Comparison of ENCODE assay signal across 22 mouse cellular contexts in the genomic region with DNA sequence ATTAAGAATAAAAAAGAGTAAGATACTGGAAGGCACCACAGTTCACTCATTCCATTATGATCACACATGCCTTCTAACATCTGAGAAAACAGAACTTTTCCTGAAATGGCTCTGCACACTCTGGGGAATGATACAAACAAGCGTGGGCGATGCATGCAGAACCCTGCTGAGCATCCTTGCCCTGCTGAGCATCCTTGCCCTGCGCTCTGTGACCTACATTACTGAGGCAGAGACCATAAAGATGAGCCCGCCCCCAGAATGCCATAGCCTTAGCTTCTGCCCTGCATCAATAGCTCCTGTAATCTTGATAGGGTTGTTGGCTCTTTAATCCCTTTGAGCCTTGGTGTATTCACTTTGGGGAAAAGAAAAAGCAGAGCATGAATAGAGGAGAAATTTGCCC.
DNase-seq lines count a peak whose midpoint lies in the region; ATAC-seq lines count a peak whose summit lies in the region.
"Had no signal": no experiment of that assay in that cellular context is flagged by ENCODE, and none has a peak within 500 bp of the region (broad histone marks: within the 10 kb centered on the region; RNA-seq: fewer than 3 reads in every experiment).

No protein-coding gene starts in this region.

- no peak overlapping the region for H3K9ac ChIP-seq in hindbrain, embryonic 11.5 days (ENCODE audit: low read depth, low read length)
- H3K9ac ChIP-seq: midbrain, embryonic 12.5 days; neural tube, embryonic 13.5 days; stomach, embryonic 15.5 days had no signal

- no peaks in the 10 kb centered on the region for H3K27me3 ChIP-seq in hindbrain, embryonic 11.5 days (ENCODE audit: control insufficient read depth, insufficient read depth, low read length)
- H3K27me3 ChIP-seq: midbrain, embryonic 12.5 days; neural tube, embryonic 13.5 days; stomach, embryonic 15.5 days had no signal

- DNase-seq in layer of hippocampus, postnatal 36 days = peak; percentile 6 to 15
- DNase-seq in layer of hippocampus, adult 9-10 months (ENCODE audit: low spot score) = no peak
- peak; percentile 24 for DNase-seq in cerebellum, adult 11 months
- peak; percentile 56 for DNase-seq in cerebellum, adult 9-11 months
- DNase-seq in retina, postnatal 1 day = peak; percentile 47
- DNase-seq in kidney, adult 8-10 months = no peak
- DNase-seq in hindbrain, embryonic 11.5 days (ENCODE audit: low spot score) = no peak
- DNase-seq: kidney, postnatal 25 days; lung, adult 18-20 months; lung, postnatal 10 days; right cerebral cortex, adult 18-20 months; thymus, postnatal 25 days had no signal

- no peaks in the 10 kb centered on the region for H3K36me3 ChIP-seq in hindbrain, embryonic 11.5 days (ENCODE audit: control insufficient read depth, insufficient read depth, low read length)
- H3K36me3 ChIP-seq: heart, embryonic 10.5 days; midbrain, embryonic 12.5 days; neural tube, embryonic 13.5 days; stomach, embryonic 15.5 days had no signal

- no peak overlapping the region for H3K4me2 ChIP-seq in hindbrain, embryonic 11.5 days (replicated peaks; ENCODE audit: low read depth, low read length)
- H3K4me2 ChIP-seq: liver, embryonic 11.5 days; midbrain, embryonic 12.5 days; neural tube, embryonic 13.5 days; stomach, embryonic 15.5 days had no signal

- H3K27ac ChIP-seq in hindbrain, embryonic 11.5 days (ENCODE audit: low read depth, low read length) = no peak overlapping the region
- H3K27ac ChIP-seq: heart, embryonic 10.5 days; hindbrain, postnatal 0 days; midbrain, embryonic 12.5 days; neural tube, embryonic 13.5 days; stomach, embryonic 15.5 days had no signal

- H3K4me3 ChIP-seq in hindbrain, embryonic 11.5 days (ENCODE audit: low read depth, low read length) = no peak overlapping the region
- H3K4me3 ChIP-seq: heart, embryonic 10.5 days; midbrain, embryonic 12.5 days; myocyte; neural tube, embryonic 13.5 days; stomach, embryonic 15.5 days had no signal

- no peaks in the 10 kb centered on the region for H3K4me1 ChIP-seq in hindbrain, embryonic 11.5 days (replicated peaks; ENCODE audit: control insufficient read depth, insufficient read depth, low read length)
- H3K4me1 ChIP-seq: heart, embryonic 10.5 days; midbrain, embryonic 12.5 days; neural tube, embryonic 13.5 days; stomach, embryonic 15.5 days had no signal

- no peak for ATAC-seq in hindbrain, embryonic 11.5 days (ENCODE audit: low FRiP score)
- ATAC-seq: forebrain, embryonic 14.5 days; hindbrain, postnatal 0 days; intestine, embryonic 16.5 days; Patski had no signal

- 67% methylated on average over 4 of the region's 4 CpGs for WGBS in hindbrain, embryonic 11.5 days

- no peaks in the 10 kb centered on the region for H3K9me3 ChIP-seq in hindbrain, embryonic 11.5 days (ENCODE audit: control insufficient read depth, low read length)
- H3K9me3 ChIP-seq: heart, embryonic 10.5 days; midbrain, embryonic 12.5 days; neural tube, embryonic 13.5 days; stomach, embryonic 15.5 days had no signal

Comparison
In these comparisons a context has a peak if more than half of its experiments do, and no peak if none do; other contexts are left out.
1. DNase-seq: peak in layer of hippocampus, postnatal 36 days (2 of 2), cerebellum, adult 11 months (single experiment), cerebellum, adult 9-11 months (single experiment) and retina, postnatal 1 day (single experiment); none in layer of hippocampus, adult 9-10 months (single experiment), kidney, adult 8-10 months (0 of 2) and hindbrain, embryonic 11.5 days (single experiment).